Mouse (Mus musculus): ENCODE results near the gene Rnf13.

The Rnf13 gene

DNA sequence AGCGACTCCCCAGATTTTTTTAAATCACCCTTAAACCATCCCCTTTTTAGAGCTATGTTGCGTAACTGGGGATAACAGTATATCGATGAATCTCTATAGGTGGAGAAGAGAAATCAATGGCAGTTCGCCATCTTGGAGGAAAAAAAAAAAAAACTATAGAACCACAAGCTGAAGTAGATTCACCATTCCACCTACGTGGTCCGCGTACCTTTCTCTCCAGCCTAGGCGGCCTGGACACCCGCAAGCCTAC is 110.7 kb downstream of the Rnf13 start:
- no peak for DNase-seq

DNA sequence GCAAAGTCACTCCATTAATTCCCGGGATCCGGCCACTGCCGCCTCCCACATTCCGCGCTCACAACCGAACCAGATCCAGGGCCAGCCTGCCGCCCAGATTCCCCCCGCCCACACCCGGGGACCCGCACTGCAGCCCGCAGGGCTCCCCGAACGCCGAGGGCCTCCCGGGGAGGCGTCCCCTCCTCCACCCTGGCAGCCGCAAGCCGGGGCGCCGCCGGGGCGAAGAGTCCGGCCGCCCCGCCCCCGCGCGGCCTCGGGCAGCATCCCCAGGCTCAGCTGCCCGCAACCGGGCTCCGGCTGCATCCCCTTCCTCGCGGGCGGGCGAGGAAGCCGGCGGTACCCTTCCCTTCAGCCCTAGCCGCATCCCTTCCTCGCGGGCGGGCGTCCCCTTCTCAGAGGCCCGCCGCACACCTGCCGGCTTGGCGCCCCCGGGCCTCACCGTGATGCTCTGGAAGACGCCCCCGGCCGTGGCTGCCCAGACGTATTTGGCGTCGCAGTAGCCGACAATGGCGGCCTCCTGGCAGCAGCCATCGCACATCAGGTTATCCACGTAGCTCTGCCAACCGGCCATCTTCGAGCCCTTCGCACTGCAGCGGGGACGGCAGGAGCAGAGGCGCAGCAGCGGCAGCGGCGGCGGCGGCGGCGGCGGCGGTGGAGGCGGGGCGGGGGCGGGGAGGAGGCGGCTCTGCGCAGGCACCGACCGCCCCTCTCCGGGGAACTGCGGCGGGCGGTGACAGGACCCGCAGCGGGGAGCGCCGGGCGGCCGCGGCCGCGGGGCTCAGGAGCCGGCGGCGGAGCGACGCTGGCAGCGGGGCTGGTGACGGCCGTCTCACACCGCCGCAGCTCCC is 111.3 kb downstream of the Rnf13 start:
- DNase-seq: peak; percentile 58

DNA sequence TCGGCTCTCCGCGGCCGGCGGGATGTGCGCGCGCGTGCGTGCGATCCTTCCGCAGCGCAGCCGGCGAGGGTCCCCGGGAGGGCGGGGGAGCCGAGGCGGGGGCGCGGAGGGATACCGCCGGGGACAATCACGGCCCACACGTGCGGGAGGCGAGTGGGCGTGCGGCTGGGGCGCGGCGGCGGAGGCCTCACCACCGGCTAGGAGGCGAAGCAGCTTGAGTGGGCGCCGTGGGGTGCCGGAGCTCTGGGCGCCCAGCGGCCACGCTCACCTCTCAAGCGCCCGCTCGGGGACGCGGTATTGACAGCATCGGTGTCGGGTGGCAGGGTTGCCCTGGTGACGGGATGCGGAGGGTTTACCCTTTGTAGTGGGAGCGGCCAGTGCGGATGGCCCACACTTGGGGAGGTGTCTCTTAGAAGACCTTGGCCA is 111.9 kb downstream of the Rnf13 start, which contains the start of gene Pfn2:
Gene Pfn2 (minus strand): TSS at position 320 of the 426 bp plus-strand sequence.
- DNase-seq: peak; percentile 76

DNA sequence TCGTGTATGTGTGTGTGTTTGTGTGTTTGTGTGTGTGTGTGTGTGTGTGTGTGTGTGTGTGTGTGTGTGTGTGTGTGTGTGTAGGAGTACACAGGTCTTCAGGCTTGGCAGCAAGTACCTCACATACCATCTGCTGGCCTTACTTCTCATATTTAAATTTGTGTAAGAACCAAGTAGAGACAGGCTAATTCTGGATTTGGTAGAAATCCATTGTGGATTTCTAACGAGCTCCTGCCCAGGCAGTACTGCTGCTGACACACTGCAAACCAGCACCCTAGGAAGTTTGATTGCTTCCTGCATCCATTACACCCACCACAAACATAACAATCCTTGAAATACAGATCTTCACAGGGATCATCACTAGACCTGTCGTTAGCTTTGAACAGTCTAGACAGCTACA is 147.1 kb downstream of the Rnf13 start:
- no peak for DNase-seq

All from thymus, postnatal 25 days (tissue).